Mouse (Mus musculus) liver, adult 2 months (tissue): Measurements from ENCODE around the gene 2810408A11Rik. TPM values are rescaled to one million over a fixed set of nuclear protein-coding genes. Genes with fewer than 3 reads are reported as not detected.
A peak's percentile ranks its signal among the peaks of the same experiment; 100 is the strongest.

Experiments
- DNase-seq: peaks from one replicate; pipeline ENCODE4 v3.0.0-alpha.2; 2011; ENCODE audit warnings: low read depth, low spot score; ENCODE audit errors: extremely low read depth
- H3K27ac ChIP-seq: fragments of 200-500 bp; replicated peaks from 2 replicates; pipeline ENCODE4 v1.5.1; 2012; ENCODE audit warnings: low read depth, mild to moderate bottlenecking, control low read depth, inconsistent platforms, low read length; ENCODE audit not compliant: insufficient read depth
- H3K27me3 ChIP-seq: fragments of 200-500 bp; 2 replicates; pipeline ENCODE4 v1.6.1; 2012; ENCODE audit warnings: mild to moderate bottlenecking, moderate library complexity, low read length, inconsistent platforms; ENCODE audit not compliant: control insufficient read depth, insufficient read depth
- H3K36me3 ChIP-seq: fragments of 200-500 bp; 2 replicates; pipeline ENCODE4 v1.6.1; 2012; ENCODE audit warnings: low read length, inconsistent platforms; ENCODE audit not compliant: control insufficient read depth, insufficient read depth
- H3K4me1 ChIP-seq: fragments of 200-500 bp; 2 replicates; pipeline ENCODE4 v1.6.1; 2011; ENCODE audit warnings: low read length; ENCODE audit not compliant: control insufficient read depth, insufficient read depth
- H3K4me3 ChIP-seq: fragments of 200-500 bp; 2 replicates; pipeline ENCODE4 v1.5.1; 2011; ENCODE audit warnings: low read depth, mild to moderate bottlenecking, control low read depth, low read length, moderate library complexity; ENCODE audit not compliant: insufficient read depth
- H3K79me2 ChIP-seq: fragments of 200-500 bp; 2 replicates; pipeline ENCODE4 v1.6.1; 2012; ENCODE audit warnings: inconsistent platforms, mild to moderate bottlenecking, low read length, moderate library complexity; ENCODE audit not compliant: control insufficient read depth, insufficient read depth
- H3K9ac ChIP-seq: fragments of 200-500 bp; 2 replicates; pipeline ENCODE4 v1.6.1; 2012; ENCODE audit warnings: low read depth, mild to moderate bottlenecking, control low read depth, inconsistent platforms, low read length
- CTCF ChIP-seq: fragments of 200-500 bp; IDR thresholded peaks from 2 replicates; pipeline ENCODE4 v1.5.1; 2011; ENCODE audit warnings: low read depth, low read length, control low read depth
- POLR2A ChIP-seq: fragments of 200-500 bp; IDR thresholded peaks from 2 replicates; pipeline ENCODE4 v1.6.1; 2011; ENCODE audit warnings: low read length, control low read depth; ENCODE audit not compliant: insufficient read depth; ENCODE audit errors: extremely low read depth
- WGBS: fragments of 180-500 bp; shearing (Covaris S2); methylation state at CpG from one replicate; pipeline ENCODE4 v1.1.7; 2018; 5-methylcytosine and 5-hydroxymethylcytosine counted together
- polyA plus RNA-seq: library from polyadenylated mRNA; depleted of rRNA; stranded (reverse); fragments of >200 nt; gene quantifications from 2 replicates; pipeline ENCODE4 v1.2.3, GENCODE M21; 2012
- total RNA-seq: library from RNA; depleted of rRNA; stranded (reverse); fragments of >200 nt; gene quantifications from 2 replicates; pipeline ENCODE4 v1.2.3, GENCODE M21; 2014

Gene 2810408A11Rik
- total and polyA plus RNA-seq, 2 experiments: 0.06 to 0.18 TPM

DNA sequence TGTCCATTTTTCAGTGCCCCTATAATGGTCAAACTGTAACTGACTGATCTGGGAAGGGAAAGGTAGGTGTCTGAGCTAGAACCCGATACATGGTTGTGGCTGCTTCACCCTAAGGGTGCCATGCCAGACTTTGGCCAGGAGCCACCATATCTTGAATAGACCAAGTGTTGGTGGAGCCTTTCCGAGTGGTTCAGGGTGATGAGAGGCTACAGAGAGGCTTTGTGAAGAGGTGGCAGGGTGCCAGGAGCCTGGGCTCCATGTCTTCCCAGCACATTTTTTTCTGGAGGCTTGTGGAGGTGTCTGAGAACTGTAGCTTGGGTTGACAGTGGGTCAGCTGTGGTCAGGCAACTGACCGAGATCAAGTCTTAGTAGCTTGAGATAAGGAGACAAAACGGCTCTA, 9.3 kb downstream of the 2810408A11Rik start:
- H3K9ac ChIP-seq: no peak overlapping the region
- TF ChIP-seq POLR2A: no peak
- TF ChIP-seq CTCF: no peak
- H3K4me3 ChIP-seq: no peak overlapping the region
- H3K79me2 ChIP-seq: no peaks in the 10 kb centered on the region
- WGBS: 78% methylated on average over 4 of the region's 4 CpGs
- no peak overlapping the region for H3K27ac ChIP-seq
- no peaks in the 10 kb centered on the region for H3K4me1 ChIP-seq
- DNase-seq: no peak
- no peaks in the 10 kb centered on the region for H3K36me3 ChIP-seq
- no peaks in the 10 kb centered on the region for H3K27me3 ChIP-seq

GRCm38 (mm10) chr11:69886907-69887635, 13.7 kb downstream of the 2810408A11Rik start:
- no peak for DNase-seq
- WGBS: 48% methylated on average over 8 of the region's 8 CpGs
- no peaks in the 10 kb centered on the region for H3K79me2 ChIP-seq
- no peak overlapping the region for H3K9ac ChIP-seq
- TF ChIP-seq POLR2A: no peak
- peak; percentile 9; the same call in 1 of the 2 replicates for TF ChIP-seq CTCF
- no peaks in the 10 kb centered on the region for H3K27me3 ChIP-seq
- no peaks in the 10 kb centered on the region for H3K4me1 ChIP-seq
- H3K27ac ChIP-seq: no peak overlapping the region
- H3K4me3 ChIP-seq: no peak overlapping the region
- H3K36me3 ChIP-seq: no peaks in the 10 kb centered on the region

- H3K4me1 ChIP-seq: 0 out of 2 replicates have a peak, but pooled peaks cover 3% of the 10 kb centered on the region
- peak overlapping the region; percentile 31; the same call in 1 of the 2 replicates for H3K4me3 ChIP-seq
- 81% methylated on average over 8 of the region's 8 CpGs for WGBS
- H3K36me3 ChIP-seq: no peaks in the 10 kb centered on the region
- no peaks in the 10 kb centered on the region for H3K27me3 ChIP-seq
- no peaks in the 10 kb centered on the region for H3K79me2 ChIP-seq
- H3K9ac ChIP-seq: peak overlapping the region; percentile 8; the same call in 1 of the 2 replicates
- TF ChIP-seq CTCF: no peak
- H3K27ac ChIP-seq: peak overlapping the region; percentile 49
- DNase-seq: no peak
These were observed 16.1 kb downstream of the 2810408A11Rik start for GRCm38 (mm10) chr11:69884663-69885062.

DNA sequence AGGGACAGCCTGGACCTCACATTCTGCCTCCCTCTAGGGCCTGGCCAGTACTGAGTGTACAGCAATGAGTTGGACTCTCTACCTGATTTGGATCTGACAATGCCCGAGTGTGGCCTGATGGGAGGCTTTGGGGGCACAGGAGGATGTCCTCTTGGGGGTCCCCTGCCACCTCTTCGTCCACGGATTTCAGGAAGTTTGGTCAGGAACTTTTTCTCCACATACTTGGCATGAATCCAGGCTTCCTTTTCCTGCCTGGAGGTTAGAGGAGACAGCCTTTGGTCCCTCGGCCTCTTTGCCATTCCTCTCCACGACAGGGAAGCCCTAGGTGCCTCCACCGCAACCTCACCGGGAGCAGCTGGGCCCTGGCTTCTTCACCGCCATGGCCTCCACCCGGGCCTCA, 16.5 kb downstream of the 2810408A11Rik start:
- Histone ChIP-seq H3K4me3 (peak overlapping the region; percentile 31; the same call in 1 of the 2 replicates), H3K9ac (peak overlapping the region; percentile 8; the same call in 1 of the 2 replicates), H3K4me1 (0 out of 2 replicates have a peak, but pooled peaks cover 3% of the 10 kb centered on the region), H3K36me3 (no peaks in the 10 kb centered on the region), H3K27me3 (no peaks in the 10 kb centered on the region), H3K79me2 (no peaks in the 10 kb centered on the region), H3K27ac (peak overlapping the region; percentile 49)
- DNase-seq: no peak
- 69% methylated on average over 9 of the region's 9 CpGs for WGBS
- no peak for TF ChIP-seq CTCF
- TF ChIP-seq POLR2A: no peak

DNA sequence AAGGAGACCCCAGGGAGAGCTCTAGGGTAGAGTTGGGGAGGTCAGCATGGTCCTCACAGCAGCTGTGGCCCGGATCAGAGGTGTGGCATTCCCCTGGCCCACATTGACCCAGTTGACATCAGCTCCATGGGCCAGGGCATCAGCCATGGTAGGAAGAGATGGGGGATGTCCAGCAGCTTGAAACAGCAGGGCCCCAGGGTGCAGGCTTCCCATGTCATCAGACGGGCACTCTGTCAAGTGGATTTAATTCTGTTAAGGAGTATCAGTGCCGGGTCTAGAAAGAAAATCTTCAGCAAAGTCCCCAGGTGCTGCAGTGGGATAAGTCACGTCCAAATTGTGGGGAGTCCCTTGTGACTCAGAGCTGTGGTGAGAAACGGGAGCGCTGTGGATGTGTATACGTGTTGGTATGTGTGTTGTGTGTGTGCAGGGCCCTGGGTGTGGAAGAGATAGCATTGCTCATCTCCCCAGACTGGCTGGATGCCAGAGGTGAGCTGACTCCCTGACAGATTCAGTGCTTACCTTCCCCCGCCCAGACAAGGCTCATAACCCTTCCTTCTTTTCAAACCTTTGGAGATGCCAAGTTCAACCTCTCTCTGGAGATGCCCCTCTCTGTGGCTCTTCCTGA, 17.1 kb downstream of the 2810408A11Rik start:
- Histone ChIP-seq H3K4me3 (no peak overlapping the region), H3K4me1 (0 out of 2 replicates have a peak, but pooled peaks cover 3% of the 10 kb centered on the region), H3K27me3 (no peaks in the 10 kb centered on the region), H3K79me2 (no peaks in the 10 kb centered on the region), H3K9ac (no peak overlapping the region), H3K27ac (no peak overlapping the region), H3K36me3 (no peaks in the 10 kb centered on the region)
- WGBS: 87% methylated on average over 8 of the region's 8 CpGs
- no peak for DNase-seq
- TF ChIP-seq POLR2A (no peak), CTCF (no peak)

DNA sequence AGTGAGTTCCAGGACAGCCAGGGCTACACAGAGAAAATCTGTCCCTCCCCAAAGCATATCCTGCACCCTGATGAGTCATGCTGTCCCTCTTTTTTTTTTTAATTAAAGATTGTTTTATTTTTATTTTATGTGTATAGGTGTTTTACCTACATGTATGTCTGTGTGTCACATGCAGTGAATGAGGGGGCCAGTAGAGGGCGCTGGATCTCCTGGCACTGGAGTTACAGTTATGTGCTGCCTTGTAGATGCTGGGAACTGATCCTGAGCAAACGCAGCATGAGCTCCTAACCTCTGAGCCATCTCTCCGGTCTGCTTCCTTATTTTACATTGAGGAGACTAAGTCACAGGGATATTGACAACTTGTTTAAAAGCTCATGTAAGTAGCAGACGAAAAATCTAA, 17.7 kb downstream of the 2810408A11Rik start:
- no peak for DNase-seq
- no peaks in the 10 kb centered on the region for H3K36me3 ChIP-seq
- no peaks in the 10 kb centered on the region for H3K79me2 ChIP-seq
- no peak overlapping the region for H3K9ac ChIP-seq
- H3K4me1 ChIP-seq: 0 out of 2 replicates have a peak, but pooled peaks cover 3% of the 10 kb centered on the region
- H3K27ac ChIP-seq: no peak overlapping the region
- no peaks in the 10 kb centered on the region for H3K27me3 ChIP-seq
- no peak overlapping the region for H3K4me3 ChIP-seq
- TF ChIP-seq POLR2A (no peak), CTCF (peak; percentile 53; the same call in 1 of the 2 replicates)
- 75% methylated on average over 4 of the region's 4 CpGs for WGBS
